Mouse (Mus musculus): ENCODE results near the gene Mfap5.
"Not testable (repeated sequence)": the region's sequence is repeated elsewhere in the genome, so short reads cannot be mapped to it uniquely, and the experiment has no call there.

The Mfap5 gene

GRCm38 (mm10) chr6:122505545-122505944 is at the start of gene Mfap5:
Mfap5 (plus strand) TSS chr6:122505845.
- no peak for DNase-seq

- DNase-seq = no peak
These were observed 46.5 kb upstream of the Mfap5 start for GRCm38 (mm10) chr6:122458946-122459693.

DNA sequence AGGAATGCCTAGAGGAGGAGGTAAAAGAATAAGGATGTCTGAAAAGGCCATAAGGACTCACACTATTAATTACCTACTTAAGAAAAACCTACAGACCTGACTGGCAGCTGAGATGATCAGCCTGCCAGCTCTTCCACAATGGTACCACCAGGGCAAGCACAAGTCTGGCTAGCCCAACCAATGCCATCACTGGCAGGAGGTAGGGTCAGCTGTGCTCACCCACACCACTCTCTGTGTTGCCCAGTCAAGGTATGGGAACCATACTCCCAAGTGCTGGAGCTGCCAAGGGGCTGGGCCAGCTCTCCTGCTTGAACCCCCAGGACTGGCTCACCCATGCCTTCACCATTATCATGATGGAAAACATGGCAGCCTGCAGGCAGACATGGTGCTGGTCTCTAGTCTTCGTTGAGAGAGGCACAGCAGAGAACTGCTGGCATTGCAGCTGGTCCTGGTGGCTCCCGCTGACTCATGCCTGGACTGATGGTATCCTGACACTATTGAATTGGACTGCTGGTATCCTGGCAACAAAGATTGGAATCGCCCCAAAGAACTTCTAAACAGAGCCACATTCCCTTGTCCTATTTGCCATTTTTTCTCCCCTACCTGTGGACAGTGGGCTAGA is 39.4 kb upstream of the Mfap5 start:
- DNase-seq = no peak

DNA sequence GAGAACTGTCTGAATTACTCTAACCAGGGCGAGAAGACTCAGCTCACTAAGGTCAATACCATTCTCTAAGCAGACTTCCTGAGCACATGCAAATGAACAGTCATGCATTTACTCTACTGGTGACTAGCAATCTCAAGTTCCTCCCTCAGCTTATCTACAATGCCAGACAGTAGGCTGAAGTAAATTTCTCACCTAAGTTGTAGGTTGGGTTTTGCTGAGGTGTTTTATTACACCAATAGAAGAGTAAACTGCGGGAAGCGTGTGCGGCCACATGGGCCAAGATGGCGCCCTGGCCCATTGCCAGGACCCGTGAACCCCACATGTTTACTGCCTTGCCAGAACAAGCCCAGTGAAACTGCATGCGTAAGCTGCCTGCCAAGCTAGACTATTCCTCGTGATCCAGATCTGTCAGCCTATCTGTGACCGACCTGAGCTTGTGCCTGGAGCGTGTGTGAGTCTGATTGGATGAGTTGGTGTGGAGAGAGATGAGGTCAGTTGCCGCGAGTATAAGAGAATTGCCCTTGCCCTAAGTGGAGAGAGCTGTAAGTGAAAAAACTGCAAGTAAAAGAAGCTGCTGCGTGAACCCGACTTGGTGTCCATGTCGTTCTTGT is 36.5 kb upstream of the Mfap5 start:
- no peak for DNase-seq

DNA sequence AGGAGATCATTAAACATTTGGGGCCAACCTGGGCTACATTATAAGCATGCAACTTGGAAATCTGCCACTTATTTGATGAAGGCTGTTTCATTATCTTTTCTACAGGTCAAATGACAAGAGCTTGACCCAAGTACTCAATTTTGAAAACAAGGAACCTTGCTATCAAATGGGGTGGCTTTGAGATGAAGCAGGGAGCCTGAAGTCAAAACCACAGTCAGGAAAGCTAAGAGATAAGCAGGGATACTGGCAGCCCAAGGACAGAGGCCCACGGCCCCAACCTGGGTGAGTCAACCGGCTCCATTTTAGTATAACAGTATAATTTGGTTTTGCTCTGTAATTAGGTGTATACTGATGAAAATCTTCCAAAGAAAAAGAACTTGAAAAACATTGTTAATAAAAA is 35.4 kb upstream of the Mfap5 start:
- DNase-seq = no peak

DNA sequence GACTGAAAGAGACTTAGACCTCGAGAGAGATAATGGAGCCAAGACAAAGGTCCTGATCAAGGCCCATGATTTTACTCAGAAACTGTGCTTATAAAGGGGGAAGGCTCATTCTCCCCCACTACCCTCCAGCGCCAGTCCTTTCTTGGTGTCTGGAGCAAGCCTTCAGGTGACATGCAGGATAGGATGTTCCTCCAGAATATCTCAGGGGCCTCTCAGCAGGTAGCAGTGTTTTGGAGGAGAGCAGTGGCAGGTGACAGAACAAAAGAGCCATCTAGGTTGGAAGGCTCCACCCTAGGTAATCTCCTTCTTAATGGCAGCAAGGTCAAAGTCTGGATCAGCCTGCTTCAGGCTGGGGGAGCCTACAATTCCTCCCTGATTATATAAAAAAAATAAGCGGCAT is 34.2 kb upstream of the Mfap5 start:
- DNase-seq = not testable (repeated sequence)

GRCm38 (mm10) chr6:122478062-122478461 is 27.6 kb upstream of the Mfap5 start:
- DNase-seq = no peak

GRCm38 (mm10) chr6:122485401-122486296 is 20.0 kb upstream of the Mfap5 start:
- no peak for DNase-seq

GRCm38 (mm10) chr6:122486297-122487117 is 19.1 kb upstream of the Mfap5 start:
- no peak for DNase-seq

- no peak for DNase-seq
These were observed 14.6 kb upstream of the Mfap5 start for GRCm38 (mm10) chr6:122490929-122491512.

- DNase-seq = peak; percentile 14
These were observed 14.1 kb upstream of the Mfap5 start for GRCm38 (mm10) chr6:122491557-122491956.

DNA sequence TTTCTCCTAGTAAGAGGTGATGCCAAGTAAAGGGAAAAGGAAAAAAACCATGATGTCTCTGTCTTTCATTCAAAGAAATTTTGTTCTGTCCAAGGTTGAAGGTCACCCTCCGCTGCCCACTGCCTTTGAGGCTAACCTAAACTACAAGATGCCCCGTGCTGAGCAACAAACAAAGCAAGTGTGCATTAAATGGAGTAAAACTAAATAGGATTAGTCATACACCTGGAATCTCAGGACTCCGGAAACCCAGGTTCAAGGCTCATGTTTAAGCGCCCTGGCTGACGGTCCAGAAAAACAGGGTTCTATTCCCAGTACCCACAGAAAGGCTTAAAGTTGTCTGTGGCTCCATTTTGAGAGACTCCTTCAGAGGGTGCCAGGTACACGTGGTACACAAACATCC is 13.2 kb upstream of the Mfap5 start:
- DNase-seq = no peak

DNA sequence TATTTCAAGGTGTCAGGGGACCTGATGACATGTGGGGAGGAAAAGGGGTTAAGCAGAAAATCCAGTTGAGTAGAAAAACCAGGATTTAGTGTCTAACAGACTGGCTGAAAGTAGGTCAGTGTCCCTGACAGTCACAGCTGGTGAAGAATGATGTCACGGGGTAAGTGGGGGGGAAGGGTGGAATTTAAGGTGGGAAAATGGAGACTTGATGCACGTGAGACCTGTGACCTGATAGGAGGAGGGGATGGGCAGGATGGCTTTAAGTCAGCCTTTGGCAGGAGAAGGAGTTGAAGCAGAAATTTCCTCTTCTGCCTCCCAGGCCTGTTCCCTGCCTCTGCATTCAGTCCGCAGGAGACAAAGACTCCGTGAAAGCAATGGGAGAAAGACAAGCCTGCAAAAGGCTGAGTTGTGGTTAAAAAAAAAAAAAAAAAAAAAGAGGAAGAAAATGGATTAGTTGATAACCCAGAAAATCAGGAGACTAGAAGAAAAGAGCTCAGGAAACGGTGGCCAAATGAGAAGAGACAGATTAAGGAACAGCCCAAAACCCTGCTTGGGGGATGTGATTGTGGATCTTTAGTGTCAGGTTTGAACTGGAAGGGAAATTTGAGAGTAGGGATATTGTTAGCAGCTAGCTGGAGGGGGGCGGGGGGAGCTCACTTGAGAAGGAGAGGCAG is 11.7 kb upstream of the Mfap5 start:
- no peak for DNase-seq

DNA sequence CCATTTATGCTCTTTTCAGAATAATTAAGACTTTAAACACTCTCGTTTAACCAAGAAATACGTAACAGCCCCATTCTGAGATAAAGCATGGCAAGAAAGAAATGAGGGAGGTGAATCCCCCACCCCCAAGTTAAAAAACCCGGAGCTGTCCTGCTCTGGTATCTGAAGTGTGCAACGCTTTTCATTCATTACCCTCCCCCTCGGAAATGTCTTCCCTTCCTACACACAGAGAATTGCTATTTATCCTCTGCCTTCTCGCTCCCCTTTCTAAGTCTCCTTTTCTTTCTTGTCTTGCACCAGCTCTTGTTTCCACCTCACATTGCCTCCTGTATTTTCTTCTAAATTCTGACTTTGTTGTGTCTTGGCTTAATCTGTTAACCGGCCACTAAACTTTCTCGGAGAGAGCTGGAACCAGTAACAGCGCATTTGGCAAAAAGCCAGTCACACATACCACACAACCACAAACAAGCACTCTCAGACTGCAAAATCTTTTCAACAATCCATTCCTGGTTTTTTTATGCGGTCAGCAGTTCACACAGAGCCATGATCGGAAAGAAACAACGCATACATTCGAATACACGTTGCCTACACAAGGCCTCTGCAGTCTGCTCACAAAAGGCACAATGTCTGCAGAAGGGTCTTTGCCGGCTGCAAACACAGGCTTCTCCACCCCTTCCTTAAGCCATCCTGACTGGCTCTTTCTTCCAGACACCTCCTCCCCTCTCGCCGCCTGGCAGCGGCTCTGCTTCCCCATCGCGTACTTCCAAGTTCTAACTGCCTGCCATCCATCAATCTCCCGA is 10.4 kb upstream of the Mfap5 start:
- DNase-seq = no peak

- DNase-seq = no peak
These were observed 9.1 kb upstream of the Mfap5 start for GRCm38 (mm10) chr6:122496501-122496900.

DNA sequence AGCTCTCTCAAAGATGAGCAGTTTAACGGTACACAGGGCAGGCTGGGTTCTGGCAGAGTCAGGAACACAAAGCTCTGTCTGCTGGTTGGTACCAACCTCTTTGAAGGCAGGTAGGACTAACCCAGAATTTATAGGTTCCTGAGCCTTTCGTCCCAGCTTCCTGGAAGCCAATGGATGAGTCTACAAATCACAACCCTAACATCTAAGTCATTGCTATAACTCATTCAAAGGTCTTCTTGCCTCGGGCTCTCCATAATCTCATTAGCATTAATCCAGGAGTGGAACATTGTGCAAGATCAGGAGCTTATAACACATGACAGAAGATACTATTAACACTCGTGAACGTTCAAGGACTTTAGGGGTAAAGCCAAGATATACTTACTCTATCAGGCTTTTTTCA is 7.0 kb upstream of the Mfap5 start, which contains the start of gene Rimklb:
Gene Rimklb, minus strand, starts transcription at position 101 of the 400 bp plus-strand sequence.
- no peak for DNase-seq

DNA sequence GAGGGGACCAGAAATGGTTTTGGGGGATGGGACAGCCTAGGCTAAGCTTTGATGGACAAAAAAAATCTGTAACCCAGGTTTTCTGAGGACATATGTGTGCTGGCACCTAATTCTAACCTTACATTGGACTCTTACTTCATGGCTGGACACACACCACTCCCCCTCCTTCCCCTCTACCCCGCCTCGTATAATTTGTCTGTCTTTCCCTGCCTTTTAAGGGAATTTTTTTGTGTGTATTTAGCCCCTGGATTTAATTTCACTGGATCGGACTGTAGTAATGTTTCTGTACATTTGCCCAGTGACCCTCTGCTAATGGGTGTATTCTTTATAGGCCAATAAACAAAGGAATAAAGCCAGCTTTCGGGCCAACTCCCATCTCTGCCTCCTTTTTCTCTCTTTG is 604 bp upstream of the Mfap5 start:
- no peak for DNase-seq

GRCm38 (mm10) chr6:122508494-122508893 is 2.8 kb downstream of the Mfap5 start:
- DNase-seq = no peak

DNA sequence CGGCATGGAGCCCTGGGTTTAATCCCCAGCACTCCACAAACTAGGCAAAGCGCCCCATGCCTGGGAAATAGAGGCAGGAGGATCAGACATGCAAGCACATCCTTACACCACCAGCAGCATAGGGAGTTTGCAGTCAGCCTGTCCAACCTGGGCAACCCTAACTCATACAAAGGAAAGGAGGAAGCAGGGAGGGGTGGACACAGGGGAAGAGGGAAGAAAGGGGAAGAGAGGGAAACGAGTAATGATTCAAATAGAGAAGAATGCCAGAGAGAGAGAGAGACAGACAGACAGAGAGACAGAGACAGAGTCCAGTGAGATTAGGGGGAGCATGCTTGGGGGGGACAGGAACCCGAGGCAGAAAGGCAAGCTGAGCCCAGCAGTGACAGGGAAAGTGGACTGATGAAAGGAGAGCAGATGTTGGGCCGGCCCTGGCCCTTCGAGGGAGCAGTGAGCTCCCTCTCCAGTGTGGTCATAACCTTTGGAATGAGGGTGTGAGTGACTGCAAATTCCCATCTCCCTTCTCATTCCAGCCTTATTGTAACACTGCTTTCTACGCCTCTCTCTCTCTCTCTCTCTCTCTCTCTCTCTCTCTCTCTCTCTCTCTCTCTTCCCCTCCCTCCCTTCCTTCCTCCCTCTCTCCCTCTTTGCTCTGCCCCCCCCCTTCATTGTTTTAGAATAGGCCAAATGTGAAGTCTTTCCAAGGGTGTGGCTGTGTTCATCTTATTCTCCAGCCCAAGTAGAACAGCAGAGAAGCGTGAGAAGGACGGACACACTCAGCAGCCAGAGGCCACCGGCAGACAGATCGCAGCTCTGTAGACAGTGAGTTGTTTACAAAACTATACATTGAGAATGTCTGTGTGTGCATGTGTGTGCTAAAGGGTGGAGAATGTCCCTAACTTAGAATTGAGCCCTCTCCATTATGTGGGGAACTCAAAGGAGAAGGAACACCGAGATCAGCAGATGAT is 7.6 kb downstream of the Mfap5 start:
- no peak for DNase-seq
